23 mouse cellular contexts compared by ENCODE assay signal in the genomic region with DNA sequence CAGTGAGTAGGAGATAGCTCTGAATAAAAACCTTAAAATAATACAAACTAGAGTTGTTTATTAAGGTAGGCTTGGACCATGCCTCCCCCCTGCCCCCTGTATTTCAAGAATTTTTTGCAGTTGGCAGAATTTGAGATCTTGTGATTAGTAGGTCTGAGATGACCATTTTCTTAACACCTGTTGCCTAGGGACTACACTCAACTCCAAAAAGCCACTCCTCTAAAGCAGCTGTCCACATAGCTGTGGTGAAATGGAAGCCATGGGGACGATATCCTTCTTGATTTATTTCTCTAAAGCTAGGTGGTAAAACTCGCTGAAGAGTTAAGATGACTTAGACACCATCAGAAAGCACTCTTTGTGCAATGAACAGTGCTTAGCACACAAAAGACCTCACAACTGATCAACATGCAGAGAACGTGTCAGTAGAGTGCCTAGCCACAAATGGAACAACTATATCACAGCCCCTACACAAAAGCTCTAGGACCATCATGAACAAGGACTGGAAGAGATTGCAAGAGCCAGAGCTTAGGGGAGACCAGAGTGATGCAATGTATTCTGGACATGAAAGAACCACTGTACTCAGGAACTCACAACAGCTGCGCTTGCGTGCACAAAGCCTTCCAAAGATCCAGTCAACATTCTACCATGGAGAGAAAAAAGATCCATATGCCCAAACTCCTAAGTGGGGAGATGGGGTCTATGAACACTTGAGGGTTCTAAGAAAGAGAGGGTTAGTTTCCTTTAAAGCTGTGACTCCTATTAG.
"Had no signal": no experiment of that assay in that cellular context is flagged by ENCODE, and none has a peak within 500 bp of the region (broad histone marks: within the 10 kb centered on the region; RNA-seq: fewer than 3 reads in every experiment).

No protein-coding gene starts in this region.

- H3K36me3 ChIP-seq: heart, embryonic 13.5 days; heart, embryonic 15.5 days; hindbrain, embryonic 10.5 days; hindbrain, embryonic 12.5 days; intestine, embryonic 15.5 days; limb, embryonic 10.5 days; limb, embryonic 12.5 days; liver, embryonic 13.5 days had no signal

- H3K27ac ChIP-seq: gastrocnemius, adult 2 months; heart, adult 2 months; heart, embryonic 15.5 days; hindbrain, embryonic 10.5 days; hindbrain, embryonic 12.5 days; hindbrain, embryonic 14.5 days; intestine, embryonic 15.5 days; limb, embryonic 10.5 days; limb, embryonic 12.5 days; liver, embryonic 13.5 days had no signal

- H3K4me1 ChIP-seq: hindbrain, embryonic 12.5 days; intestine, embryonic 15.5 days; limb, embryonic 12.5 days had no signal

- H3K4me2 ChIP-seq: heart, embryonic 11.5 days; heart, embryonic 13.5 days; heart, embryonic 15.5 days; hindbrain, embryonic 12.5 days; hindbrain, embryonic 14.5 days; intestine, embryonic 15.5 days; limb, embryonic 12.5 days; liver, embryonic 11.5 days; liver, embryonic 13.5 days had no signal

- DNase-seq: gastrocnemius, adult 2 months; gastrocnemius, postnatal 10 days; gastrocnemius, postnatal 25 days; heart, adult 2 months; heart, postnatal 4 days; kidney, adult 18-20 months; kidney, adult 8-10 months; kidney, postnatal 10 days; kidney, postnatal 25 days; kidney, postnatal 4 days; liver; liver, embryonic 13.5 days had no signal

- H3K4me3 ChIP-seq: gastrocnemius, adult 2 months; heart, adult 2 months; heart, embryonic 13.5 days; heart, embryonic 15.5 days; hindbrain, embryonic 10.5 days; hindbrain, embryonic 12.5 days; intestine, embryonic 15.5 days; layer of hippocampus, adult 2 months; limb, embryonic 10.5 days; limb, embryonic 12.5 days; liver, embryonic 13.5 days had no signal

- H3K27me3 ChIP-seq: heart, embryonic 13.5 days; heart, embryonic 15.5 days; hindbrain, embryonic 12.5 days; intestine, embryonic 15.5 days; limb, embryonic 12.5 days; liver, embryonic 13.5 days had no signal
